Mouse (Mus musculus): ENCODE results near the gene Jakmip3.

The Jakmip3 gene

GRCm38 (mm10) chr7:138940612-138941461, at the start of gene Jakmip3:
Gene Jakmip3, plus strand, starts transcription at chr7:138940730.
- DNase-seq (ENCODE audit: low read depth), result no peak

DNA sequence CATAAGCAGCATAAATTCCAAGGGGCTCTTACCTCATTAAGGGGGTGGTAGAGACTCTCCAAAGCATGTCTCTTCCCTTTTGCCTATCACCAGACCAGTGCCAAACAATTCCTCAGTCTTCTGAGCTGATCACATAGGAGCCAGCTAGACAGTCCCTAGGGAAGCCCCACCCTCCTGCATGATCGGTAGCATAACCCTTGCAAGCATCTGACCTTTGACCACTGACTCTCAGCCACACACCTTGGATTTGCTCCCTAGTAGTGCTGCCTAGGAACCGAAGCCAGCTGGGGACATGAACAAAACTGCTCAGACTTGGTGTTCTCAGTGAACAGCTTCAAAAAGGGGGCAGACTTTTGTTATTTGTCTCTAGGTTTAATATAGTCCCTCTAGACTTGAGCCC, 42.4 kb upstream of the Jakmip3 start:
- no peak for DNase-seq (ENCODE audit: low read depth)

- no peak for DNase-seq (ENCODE audit: low read depth)
These were observed 41.8 kb upstream of the Jakmip3 start for GRCm38 (mm10) chr7:138898743-138899142.

DNA sequence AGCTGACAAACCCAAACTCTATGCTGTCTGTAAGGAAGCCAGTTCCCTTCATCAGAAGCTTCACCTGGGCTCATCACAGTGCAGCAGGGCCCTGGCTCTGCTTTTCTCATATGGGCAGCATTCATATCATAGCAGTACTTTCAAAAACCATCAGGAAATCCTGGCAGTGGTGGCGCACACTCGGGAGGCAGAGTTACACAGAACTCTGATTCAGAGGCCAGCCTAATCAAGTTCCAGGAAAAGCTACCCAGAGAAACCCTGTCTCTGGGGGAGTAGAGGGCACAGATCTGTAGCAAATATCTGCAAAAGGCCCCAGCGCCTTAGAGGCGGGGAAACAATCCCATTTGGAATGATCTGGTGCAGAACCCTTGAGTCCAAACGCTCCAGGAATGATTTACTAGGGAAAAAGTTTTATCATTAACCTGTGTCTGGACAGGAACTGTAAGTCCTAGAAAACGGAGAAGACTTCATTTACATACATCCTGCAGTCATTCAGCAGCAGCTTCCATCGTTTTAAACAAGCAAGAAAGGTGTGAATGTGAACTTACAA, 36.6 kb upstream of the Jakmip3 start:
- DNase-seq (ENCODE audit: low read depth), result no peak

- no peak for DNase-seq (ENCODE audit: low read depth)
These were observed 34.1 kb upstream of the Jakmip3 start for GRCm38 (mm10) chr7:138906441-138906840.

- peak; percentile 72 for DNase-seq (ENCODE audit: low read depth)
These were observed 33.5 kb upstream of the Jakmip3 start for GRCm38 (mm10) chr7:138907043-138907442.

GRCm38 (mm10) chr7:138907976-138908375, 32.6 kb upstream of the Jakmip3 start:
- DNase-seq (ENCODE audit: low read depth), result no peak

DNA sequence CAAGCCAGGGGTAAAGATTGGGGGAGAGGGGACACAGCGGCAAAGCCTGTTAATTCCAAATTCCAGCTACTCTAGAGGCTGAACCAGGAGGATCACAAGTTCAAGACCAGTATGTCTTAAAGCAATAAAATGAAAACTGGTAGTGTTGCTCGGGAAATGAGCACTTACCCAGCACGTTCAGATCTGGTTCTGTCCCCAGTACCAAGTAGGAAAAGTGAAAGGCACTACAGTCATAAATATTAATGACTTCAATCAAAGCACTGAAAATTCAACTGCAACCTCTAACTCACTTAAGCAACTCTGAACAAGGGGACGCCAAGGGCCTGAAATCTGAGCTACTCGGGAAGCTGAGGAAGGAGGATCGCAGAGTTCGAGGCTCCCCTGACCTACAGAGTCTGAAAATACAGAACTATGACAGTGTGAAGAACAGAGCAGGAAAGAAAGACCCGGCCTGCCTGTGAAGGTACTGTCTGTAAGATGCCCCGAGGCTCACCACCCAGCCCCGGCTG, 31.7 kb upstream of the Jakmip3 start:
- no peak for DNase-seq (ENCODE audit: low read depth)

GRCm38 (mm10) chr7:138909277-138910192, 31.0 kb upstream of the Jakmip3 start, which contains the start of gene Bnip3:
Gene Bnip3, minus strand, starts transcription at chr7:138909519.
- no peak for DNase-seq (ENCODE audit: low read depth)

GRCm38 (mm10) chr7:138910193-138910562, 30.4 kb upstream of the Jakmip3 start:
- no peak for DNase-seq (ENCODE audit: low read depth)

DNA sequence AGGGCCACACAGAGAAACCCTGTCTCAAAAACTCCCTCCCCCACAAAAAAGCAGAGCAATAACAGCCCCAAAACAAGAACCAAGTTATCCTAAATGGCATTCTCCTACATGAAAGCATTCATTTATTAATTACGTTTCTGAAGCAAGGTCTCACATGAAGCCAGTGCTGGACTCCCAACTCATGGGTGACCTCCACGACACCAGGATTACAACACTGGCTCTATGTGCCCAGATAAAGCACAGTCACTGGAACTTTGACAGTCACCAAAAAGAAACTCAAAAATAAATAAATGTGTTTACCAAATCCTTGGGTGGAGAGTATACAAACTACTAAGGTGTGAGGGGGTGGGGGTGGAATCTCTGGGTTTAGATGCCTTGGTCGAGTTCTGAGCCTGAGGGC, 26.9 kb upstream of the Jakmip3 start:
- no peak for DNase-seq (ENCODE audit: low read depth)

DNA sequence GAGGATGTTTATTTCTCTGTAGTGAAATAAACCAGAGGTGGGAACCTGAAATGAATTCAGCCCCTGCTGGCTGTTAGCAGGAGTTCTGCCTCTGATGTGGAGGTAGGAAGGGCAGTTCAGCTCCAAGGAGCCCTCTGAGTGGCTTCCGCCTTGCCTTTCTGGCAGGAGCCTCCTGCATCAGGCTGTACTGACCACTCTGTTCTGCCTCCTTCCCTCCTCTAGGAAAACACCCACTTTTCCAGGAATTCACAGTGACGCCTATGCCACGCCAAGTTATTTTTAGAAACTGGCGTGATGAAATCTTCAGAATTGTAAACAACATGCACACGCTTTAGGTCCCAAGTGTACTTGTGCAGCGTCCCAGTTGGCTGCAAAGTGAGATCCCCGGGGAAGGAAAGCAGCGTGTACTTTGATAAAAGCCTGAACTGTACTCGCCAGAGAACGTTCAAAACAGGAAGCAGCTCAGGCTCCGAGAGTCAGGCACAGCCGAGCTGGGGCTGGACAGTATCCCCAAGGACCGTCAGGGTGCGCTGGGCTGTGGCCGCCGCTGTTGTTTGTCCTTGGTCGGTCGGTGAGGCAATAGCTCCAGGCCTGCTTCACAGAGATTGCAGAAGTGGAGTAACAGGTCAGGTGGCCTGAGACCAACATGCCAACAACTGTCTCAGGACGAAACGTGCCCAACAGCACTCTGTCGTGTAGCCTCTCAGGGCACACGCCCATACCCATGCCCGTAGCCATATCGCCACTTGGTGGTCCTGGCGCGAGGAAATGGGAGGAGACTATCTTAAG, 21.2 kb upstream of the Jakmip3 start:
- DNase-seq (ENCODE audit: low read depth), result peak; percentile 74

DNA sequence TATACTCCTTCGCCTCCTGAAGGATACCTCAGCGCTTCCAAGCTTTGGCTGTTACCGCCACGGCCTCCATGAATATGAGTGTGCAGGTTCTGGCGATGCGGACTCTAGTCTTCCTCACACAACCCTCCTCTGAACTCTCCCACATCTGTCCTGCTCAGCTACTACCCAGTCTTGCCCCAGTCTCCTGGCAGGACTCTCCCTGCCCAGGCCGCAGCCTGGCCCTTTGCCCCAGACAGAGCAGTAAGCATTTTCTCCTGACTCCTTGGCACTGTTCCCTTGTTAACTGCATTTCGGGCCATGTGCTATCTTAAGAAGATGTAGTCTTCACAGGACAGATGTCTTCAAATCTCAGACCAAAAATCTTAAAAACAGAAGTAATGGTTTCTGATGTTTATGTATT, 18.9 kb upstream of the Jakmip3 start:
- no peak for DNase-seq (ENCODE audit: low read depth)

- no peak for DNase-seq (ENCODE audit: low read depth)
These were observed 16.6 kb upstream of the Jakmip3 start for GRCm38 (mm10) chr7:138923756-138924425.

- DNase-seq (ENCODE audit: low read depth), result no peak
These were observed 12.1 kb upstream of the Jakmip3 start for GRCm38 (mm10) chr7:138928456-138928855.

DNA sequence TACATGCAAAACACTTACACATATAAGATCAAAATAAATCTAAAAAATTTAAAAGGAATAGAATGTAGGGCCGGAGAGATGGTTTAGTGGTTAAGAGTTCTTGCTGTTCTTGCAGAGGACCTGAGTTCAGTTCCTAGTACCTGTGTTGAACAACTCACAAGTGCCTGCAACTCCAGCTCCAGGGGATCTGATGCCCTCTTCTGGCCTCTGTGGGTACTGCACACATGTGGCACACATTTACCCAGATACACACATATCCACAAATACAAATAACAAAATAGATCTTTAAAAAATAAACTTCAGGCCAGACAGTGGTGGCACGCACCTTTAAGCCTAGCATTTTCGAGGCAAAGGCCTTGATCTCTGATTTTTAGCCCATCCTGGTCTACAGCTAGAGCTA, 6.0 kb upstream of the Jakmip3 start:
- no peak for DNase-seq (ENCODE audit: low read depth)

- DNase-seq (ENCODE audit: low read depth), result no peak
These were observed 1.5 kb upstream of the Jakmip3 start for GRCm38 (mm10) chr7:138938991-138939390.

- DNase-seq (ENCODE audit: low read depth), result no peak
These were observed 296 bp upstream of the Jakmip3 start for GRCm38 (mm10) chr7:138940256-138940611.

- DNase-seq (ENCODE audit: low read depth), result no peak
These were observed 1.0 kb downstream of the Jakmip3 start for GRCm38 (mm10) chr7:138941571-138941970.

GRCm38 (mm10) chr7:138942301-138942700, 1.8 kb downstream of the Jakmip3 start:
- no peak for DNase-seq (ENCODE audit: low read depth)

DNA sequence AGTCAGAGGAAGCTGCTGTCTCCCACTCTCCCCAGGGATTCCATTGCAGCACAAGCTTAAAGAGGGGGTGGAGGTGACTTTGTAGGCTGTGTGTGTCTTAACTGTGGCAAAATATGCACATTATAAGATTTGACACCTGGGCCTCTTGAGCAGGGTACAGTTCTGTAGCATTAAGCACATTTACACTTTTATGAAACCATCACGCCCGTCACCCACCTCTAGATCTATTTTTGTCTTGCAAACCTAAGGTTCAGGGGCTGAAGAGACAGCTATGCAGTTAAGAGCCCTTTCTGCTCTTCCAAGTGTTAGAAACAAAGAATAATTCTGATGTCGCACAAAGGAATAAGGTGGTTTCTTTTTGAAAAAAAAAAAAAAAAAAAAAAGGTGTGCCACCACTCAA, 5.1 kb downstream of the Jakmip3 start:
- DNase-seq (ENCODE audit: low read depth), result no peak

Data from fibroblast of lung, adult 2 months (primary cell).